Mouse (Mus musculus): Measurements from ENCODE around the gene Syt6. TPM values are rescaled to one million over a fixed set of nuclear protein-coding genes. Genes with fewer than 3 reads are reported as not detected.
A peak's percentile ranks its signal among the peaks of the same experiment; 100 is the strongest.

The Syt6 gene
- polyA plus RNA-seq, 1 experiment from 2014 or later, result 0.79 TPM

GRCm38 (mm10) chr3:103683234-103683965 is 108.4 kb downstream of the Syt6 start:
- Histone ChIP-seq H3K27ac (ENCODE audit: low read depth, low read length) (no peak overlapping the region), H3K27me3 (ENCODE audit: control insufficient read depth, insufficient read depth, low read length) (no peaks in the 10 kb centered on the region), H3K4me1 (ENCODE audit: control insufficient read depth, insufficient read depth, low read length) (peaks cover 12% of the 10 kb centered on the region), H3K4me2 (replicated peaks; ENCODE audit: low read depth, low read length) (peak overlapping the region; percentile 37), H3K4me3 (ENCODE audit: low read length) (0 out of 2 replicates have a peak overlapping the region, but pooled peaks have one; percentile 2), H3K9me3 (ENCODE audit: control insufficient read depth, low read length) (no peaks in the 10 kb centered on the region), H3K9ac (ENCODE audit: low read depth, low read length) (0 out of 2 replicates have a peak overlapping the region, but pooled peaks have one; percentile 19), H3K36me3 (ENCODE audit: control insufficient read depth, insufficient read depth, low read length) (no peaks in the 10 kb centered on the region)
- ATAC-seq (ENCODE audit: low FRiP score, low TSS enrichment), result peak; percentile 73; the same call in 1 of the 2 replicates
- WGBS, result 2% methylated on average over 21 of the region's 21 CpGs

GRCm38 (mm10) chr3:103683966-103684319 is 108.9 kb downstream of the Syt6 start:
- Histone ChIP-seq H3K4me1 (ENCODE audit: control insufficient read depth, insufficient read depth, low read length) (peaks cover 12% of the 10 kb centered on the region), H3K4me2 (replicated peaks; ENCODE audit: low read depth, low read length) (no peak overlapping the region), H3K36me3 (ENCODE audit: control insufficient read depth, insufficient read depth, low read length) (no peaks in the 10 kb centered on the region), H3K27ac (ENCODE audit: low read depth, low read length) (no peak overlapping the region), H3K9ac (ENCODE audit: low read depth, low read length) (no peak overlapping the region), H3K9me3 (ENCODE audit: control insufficient read depth, low read length) (no peaks in the 10 kb centered on the region), H3K27me3 (ENCODE audit: control insufficient read depth, insufficient read depth, low read length) (no peaks in the 10 kb centered on the region), H3K4me3 (ENCODE audit: low read length) (no peak overlapping the region)
- no peak for ATAC-seq (ENCODE audit: low FRiP score, low TSS enrichment)
- WGBS, result 28% methylated on average over 5 of the region's 5 CpGs

- 86% methylated on average over 1 of the region's 1 CpGs for WGBS
- Histone ChIP-seq H3K9ac (ENCODE audit: low read depth, low read length) (no peak overlapping the region), H3K4me1 (ENCODE audit: control insufficient read depth, insufficient read depth, low read length) (no peaks in the 10 kb centered on the region), H3K4me2 (replicated peaks; ENCODE audit: low read depth, low read length) (no peak overlapping the region), H3K9me3 (ENCODE audit: control insufficient read depth, low read length) (no peaks in the 10 kb centered on the region), H3K27me3 (ENCODE audit: control insufficient read depth, insufficient read depth, low read length) (no peaks in the 10 kb centered on the region), H3K27ac (ENCODE audit: low read depth, low read length) (no peak overlapping the region), H3K36me3 (ENCODE audit: control insufficient read depth, insufficient read depth, low read length) (no peaks in the 10 kb centered on the region), H3K4me3 (ENCODE audit: low read length) (no peak overlapping the region)
- ATAC-seq (ENCODE audit: low FRiP score, low TSS enrichment), result no peak
Measured at GRCm38 (mm10) chr3:103689043-103689442, 114.0 kb downstream of the Syt6 start.

GRCm38 (mm10) chr3:103690506-103690905 is 115.5 kb downstream of the Syt6 start:
- Histone ChIP-seq H3K9me3 (ENCODE audit: control insufficient read depth, low read length) (no peaks in the 10 kb centered on the region), H3K4me1 (ENCODE audit: control insufficient read depth, insufficient read depth, low read length) (no peaks in the 10 kb centered on the region), H3K4me3 (ENCODE audit: low read length) (no peak overlapping the region), H3K36me3 (ENCODE audit: control insufficient read depth, insufficient read depth, low read length) (no peaks in the 10 kb centered on the region), H3K27me3 (ENCODE audit: control insufficient read depth, insufficient read depth, low read length) (no peaks in the 10 kb centered on the region), H3K27ac (ENCODE audit: low read depth, low read length) (no peak overlapping the region), H3K9ac (ENCODE audit: low read depth, low read length) (no peak overlapping the region), H3K4me2 (replicated peaks; ENCODE audit: low read depth, low read length) (no peak overlapping the region)
- ATAC-seq (ENCODE audit: low FRiP score, low TSS enrichment), result no peak
- 77% methylated on average over 3 of the region's 3 CpGs for WGBS

Small RNAs within 50 kb of the gene (microRNA-seq; reads per million reads assigned to microRNA genes)
- not detected for gene Gm25325

Other genes with a start within 250 kb of the Syt6 start
- 0.19 and 0.34 TPM in 2 replicates for gene Atg4a-ps, start 70.8 kb downstream of the Syt6 start, polyA plus RNA-seq (2014; fragmentation: Nextera tagmentation; extraction: Ambion mirVana)
- 56.6 and 58.4 TPM in 2 replicates for gene Olfml3, start 162.8 kb downstream of the Syt6 start, polyA plus RNA-seq (2014; fragmentation: Nextera tagmentation; extraction: Ambion mirVana)
- not detected in 2 replicates for gene Gm10964, start 164.1 kb downstream of the Syt6 start, polyA plus RNA-seq (2014; fragmentation: Nextera tagmentation; extraction: Ambion mirVana)
- 16.1 and 19.0 TPM in 2 replicates for gene Hipk1, start 216.3 kb downstream of the Syt6 start, polyA plus RNA-seq (2014; fragmentation: Nextera tagmentation; extraction: Ambion mirVana)
- 36.7 and 41.4 TPM in 2 replicates for gene Dclre1b, start 234.2 kb downstream of the Syt6 start, polyA plus RNA-seq (2014; fragmentation: Nextera tagmentation; extraction: Ambion mirVana)
- 12.1 and 22.2 TPM in 2 replicates for gene Ap4b1, start 234.3 kb downstream of the Syt6 start, polyA plus RNA-seq (2014; fragmentation: Nextera tagmentation; extraction: Ambion mirVana)
- gene Gm43064, start 234.3 kb downstream of the Syt6 start, polyA plus RNA-seq (2014; fragmentation: Nextera tagmentation; extraction: Ambion mirVana), result 0.12 TPM in 1 of 2 replicates, not detected in the other